ENCODE assay signal across 12 mouse cellular contexts in the genomic region with DNA sequence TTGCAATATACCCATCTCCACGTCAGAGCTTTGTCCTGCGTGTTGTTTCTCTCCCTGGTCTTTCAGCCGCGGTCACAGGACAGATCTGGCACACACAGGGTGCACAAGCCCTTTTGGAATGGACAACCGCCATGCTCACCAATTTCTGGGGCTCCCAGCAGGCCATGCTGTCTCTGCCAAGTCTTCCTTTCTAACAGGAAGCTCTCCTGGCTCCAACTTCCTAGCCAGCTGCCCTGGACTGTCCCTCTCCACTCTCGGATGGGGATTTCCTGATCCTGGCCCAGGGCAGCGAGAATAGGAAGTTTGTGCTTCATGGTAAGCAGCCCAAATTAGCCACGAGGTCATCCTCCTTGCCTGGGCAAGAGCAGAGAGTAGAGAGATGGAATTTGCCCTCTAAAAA. TPM values are rescaled to one million over a fixed set of nuclear protein-coding genes. Genes with fewer than 3 reads are reported as not detected.
A peak's percentile ranks its signal among the peaks of the same experiment; 100 is the strongest.
DNase-seq lines count a peak whose midpoint lies in the region; ATAC-seq lines count a peak whose summit lies in the region.
"Had no signal": no experiment of that assay in that cellular context is flagged by ENCODE, and none has a peak within 500 bp of the region (broad histone marks: within the 10 kb centered on the region; RNA-seq: fewer than 3 reads in every experiment).

No protein-coding gene starts in this region.

- no peak overlapping the region for H3K4me2 ChIP-seq in intestine, embryonic 16.5 days (ENCODE audit: low read depth, low read length)
- H3K4me2 ChIP-seq in intestine, embryonic 15.5 days (replicated peaks): no peak overlapping the region
- H3K4me2 ChIP-seq: forebrain, embryonic 15.5 days had no signal

- no peaks in the 10 kb centered on the region for H3K9me3 ChIP-seq in intestine, embryonic 16.5 days (ENCODE audit: control insufficient read depth, low read length)
- no peaks in the 10 kb centered on the region for H3K9me3 ChIP-seq in intestine, embryonic 15.5 days
- H3K9me3 ChIP-seq: forebrain, embryonic 15.5 days had no signal

- no peak for ATAC-seq in intestine, embryonic 16.5 days
- no peak for ATAC-seq in intestine, embryonic 15.5 days
- ATAC-seq in frontal cortex, adult (ENCODE audit: low TSS enrichment): no peak
- ATAC-seq: forebrain, embryonic 15.5 days had no signal

- 72% methylated on average over 8 of the region's 8 CpGs for WGBS in intestine, embryonic 16.5 days
- 72% methylated on average over 8 of the region's 8 CpGs for WGBS in intestine, embryonic 15.5 days

- DNase-seq in adrenal gland, postnatal 25 days: peak; percentile 16
- peak; percentile 87 to 93 for DNase-seq in cerebellum, postnatal 10 days
- DNase-seq in kidney, postnatal 14 days: peak; percentile 66
- no peak for DNase-seq in right cerebral cortex, adult 2 months (ENCODE audit: low spot score in 2 of 2)
- no peak for DNase-seq in right cerebral cortex, postnatal 4 days

- H3K36me3 ChIP-seq in intestine, embryonic 16.5 days (ENCODE audit: control insufficient read depth, insufficient read depth, low read length): no peaks in the 10 kb centered on the region
- no peaks in the 10 kb centered on the region for H3K36me3 ChIP-seq in intestine, embryonic 15.5 days
- H3K36me3 ChIP-seq: forebrain, embryonic 15.5 days had no signal

- H3K4me3 ChIP-seq in intestine, embryonic 16.5 days (ENCODE audit: low read length): no peak overlapping the region
- no peak overlapping the region for H3K4me3 ChIP-seq in intestine, embryonic 15.5 days (replicated peaks)
- H3K4me3 ChIP-seq: forebrain, embryonic 15.5 days had no signal

- H3K9ac ChIP-seq in intestine, embryonic 16.5 days (ENCODE audit: low read depth, low read length): no peak overlapping the region
- no peak overlapping the region for H3K9ac ChIP-seq in intestine, embryonic 15.5 days
- H3K9ac ChIP-seq: forebrain, embryonic 15.5 days had no signal

- H3K27ac ChIP-seq in intestine, embryonic 16.5 days (ENCODE audit: low read length): peak overlapping the region; percentile 41; the same call in 1 of the 2 replicates
- H3K27ac ChIP-seq in intestine, embryonic 15.5 days: no peak overlapping the region
- H3K27ac ChIP-seq: forebrain, embryonic 15.5 days; macrophage had no signal

- no peaks in the 10 kb centered on the region for H3K4me1 ChIP-seq in intestine, embryonic 16.5 days (ENCODE audit: control insufficient read depth, insufficient read depth, low read length)
- peaks cover 3% of the 10 kb centered on the region; the same call in 1 of the 2 replicates for H3K4me1 ChIP-seq in intestine, embryonic 15.5 days (replicated peaks)

- H3K27me3 ChIP-seq in intestine, embryonic 16.5 days (replicated peaks; ENCODE audit: control insufficient read depth, insufficient read depth, low read length): peaks cover 9% of the 10 kb centered on the region
- peaks cover 21% of the 10 kb centered on the region for H3K27me3 ChIP-seq in intestine, embryonic 15.5 days (replicated peaks)
- H3K27me3 ChIP-seq: forebrain, embryonic 15.5 days had no signal

RNA-seq across cellular contexts. Expression of a gene that starts 4.7 kb away (rescaled TPM):
- 7.7 and 11.6 TPM in 2 replicates for polyA plus RNA-seq in intestine, embryonic 16.5 days (2015; fragmentation: Nextera tagmentation; extraction: Ambion mirVana)
- polyA plus RNA-seq in intestine, embryonic 15.5 days (2015; fragmentation: Nextera tagmentation; extraction: Ambion mirVana): 14.4 and 16.4 TPM in 2 replicates
- 18.3 and 20.5 TPM in 2 replicates for total RNA-seq in adrenal gland, postnatal 25 days (2021)
- total RNA-seq: hematopoietic stem cell, adult 5-6 weeks had no signal
- polyA plus RNA-seq: macrophage had no signal

RNA-seq across cellular contexts. Expression of a gene that starts 34.4 kb away (rescaled TPM):
- polyA plus RNA-seq in intestine, embryonic 16.5 days (2015; fragmentation: Nextera tagmentation; extraction: Ambion mirVana): not detected in 2 replicates
- polyA plus RNA-seq in intestine, embryonic 15.5 days (2015; fragmentation: Nextera tagmentation; extraction: Ambion mirVana): not detected in 2 replicates
- total RNA-seq in adrenal gland, postnatal 25 days (2021): not detected in 2 replicates
- total RNA-seq: hematopoietic stem cell, adult 5-6 weeks had no signal
- polyA plus RNA-seq: cortical plate, adult 2 months; forebrain, embryonic 15.5 days; macrophage had no signal

RNA-seq across cellular contexts. Expression of a gene that starts 48.9 kb away (rescaled TPM):
- polyA plus RNA-seq in intestine, embryonic 16.5 days (2015; fragmentation: Nextera tagmentation; extraction: Ambion mirVana): 68.4 and 77.8 TPM in 2 replicates
- polyA plus RNA-seq in intestine, embryonic 15.5 days (2015; fragmentation: Nextera tagmentation; extraction: Ambion mirVana): 63.6 and 72.2 TPM in 2 replicates
- 48.2 and 56.0 TPM in 2 replicates for total RNA-seq in adrenal gland, postnatal 25 days (2021)

Comparison
In these comparisons a context has a peak if more than half of its experiments do, and no peak if none do; other contexts are left out.
1. DNase-seq: peak in adrenal gland, postnatal 25 days (single experiment), cerebellum, postnatal 10 days (2 of 2) and kidney, postnatal 14 days (single experiment); none in right cerebral cortex, adult 2 months (0 of 2) and right cerebral cortex, postnatal 4 days (single experiment).